In genomic region chr6:51471782-51472181, GRCm38 (mm10) we compare ENCODE assay signal across 8 mouse cellular contexts. TPM values are rescaled to one million over a fixed set of nuclear protein-coding genes. Genes with fewer than 3 reads are reported as not detected.
DNase-seq lines count a peak whose midpoint lies in the region; ATAC-seq lines count a peak whose summit lies in the region.
"Had no signal": no experiment of that assay in that cellular context is flagged by ENCODE, and none has a peak within 500 bp of the region (broad histone marks: within the 10 kb centered on the region; RNA-seq: fewer than 3 reads in every experiment).

No protein-coding gene starts in this region.

- peaks cover 39% of the 10 kb centered on the region for H3K36me3 ChIP-seq in lung, embryonic 15.5 days
- peaks cover 41% of the 10 kb centered on the region for H3K36me3 ChIP-seq in embryonic facial prominence, embryonic 13.5 days
- H3K36me3 ChIP-seq in intestine, embryonic 16.5 days (ENCODE audit: control insufficient read depth, insufficient read depth, low read length) = peaks cover 5% of the 10 kb centered on the region; the same call in 1 of the 2 replicates
- peaks cover 22% of the 10 kb centered on the region for H3K36me3 ChIP-seq in neural tube, embryonic 15.5 days

- no peak for ATAC-seq in lung, embryonic 15.5 days (ENCODE audit: borderline replicate concordance, extremely low read depth, low FRiP score, low TSS enrichment)
- no peak for ATAC-seq in embryonic facial prominence, embryonic 13.5 days (ENCODE audit: insufficient number of reproducible peaks, insufficient read depth, low FRiP score, low TSS enrichment, low read depth)
- ATAC-seq in intestine, embryonic 16.5 days = no peak
- ATAC-seq in neural tube, embryonic 15.5 days (ENCODE audit: low FRiP score) = no peak
- no peak for ATAC-seq in frontal cortex, adult (ENCODE audit: low TSS enrichment)

- H3K4me1 ChIP-seq in lung, embryonic 15.5 days = peaks cover 20% of the 10 kb centered on the region
- peaks cover 19% of the 10 kb centered on the region for H3K4me1 ChIP-seq in embryonic facial prominence, embryonic 13.5 days
- H3K4me1 ChIP-seq in intestine, embryonic 16.5 days (ENCODE audit: control insufficient read depth, insufficient read depth, low read length) = peaks cover 13% of the 10 kb centered on the region
- H3K4me1 ChIP-seq in neural tube, embryonic 15.5 days = peaks cover 30% of the 10 kb centered on the region

- peak overlapping the region; percentile 65 for H3K4me2 ChIP-seq in lung, embryonic 15.5 days
- peak overlapping the region; percentile 66 for H3K4me2 ChIP-seq in embryonic facial prominence, embryonic 13.5 days
- H3K4me2 ChIP-seq in intestine, embryonic 16.5 days (ENCODE audit: low read depth, low read length) = peak overlapping the region; percentile 62
- H3K4me2 ChIP-seq in neural tube, embryonic 15.5 days = peak overlapping the region; percentile 60

- DNase-seq in lung, postnatal 25 days (ENCODE audit: low spot score) = no peak
- no peak for DNase-seq in right cerebral cortex, postnatal 4 days
- DNase-seq: cerebellum, postnatal 36 days had no signal

- no peak overlapping the region for H3K27ac ChIP-seq in lung, embryonic 15.5 days
- peak overlapping the region; percentile 44; the same call in 1 of the 2 replicates for H3K27ac ChIP-seq in embryonic facial prominence, embryonic 13.5 days
- no peak overlapping the region for H3K27ac ChIP-seq in intestine, embryonic 16.5 days (ENCODE audit: low read length)
- H3K27ac ChIP-seq in neural tube, embryonic 15.5 days (replicated peaks) = peak overlapping the region; percentile 56; the same call in 1 of the 2 replicates

- H3K4me3 ChIP-seq in lung, embryonic 15.5 days = peak overlapping the region; percentile 76
- peak overlapping the region; percentile 98 for H3K4me3 ChIP-seq in embryonic facial prominence, embryonic 13.5 days
- peak overlapping the region; percentile 44 for H3K4me3 ChIP-seq in intestine, embryonic 16.5 days (ENCODE audit: low read length)
- peak overlapping the region; percentile 97 for H3K4me3 ChIP-seq in neural tube, embryonic 15.5 days (replicated peaks)

- no peaks in the 10 kb centered on the region for H3K27me3 ChIP-seq in lung, embryonic 15.5 days
- H3K27me3 ChIP-seq in embryonic facial prominence, embryonic 13.5 days = no peaks in the 10 kb centered on the region
- H3K27me3 ChIP-seq in intestine, embryonic 16.5 days (replicated peaks; ENCODE audit: control insufficient read depth, insufficient read depth, low read length) = no peaks in the 10 kb centered on the region
- no peaks in the 10 kb centered on the region for H3K27me3 ChIP-seq in neural tube, embryonic 15.5 days (replicated peaks)

- no peaks in the 10 kb centered on the region for H3K9me3 ChIP-seq in lung, embryonic 15.5 days
- H3K9me3 ChIP-seq in embryonic facial prominence, embryonic 13.5 days = no peaks in the 10 kb centered on the region
- no peaks in the 10 kb centered on the region for H3K9me3 ChIP-seq in intestine, embryonic 16.5 days (ENCODE audit: control insufficient read depth, low read length)
- H3K9me3 ChIP-seq in neural tube, embryonic 15.5 days (replicated peaks) = no peaks in the 10 kb centered on the region

- peak overlapping the region; percentile 43 for H3K9ac ChIP-seq in lung, embryonic 15.5 days
- H3K9ac ChIP-seq in embryonic facial prominence, embryonic 13.5 days = peak overlapping the region; percentile 100
- H3K9ac ChIP-seq in intestine, embryonic 16.5 days (ENCODE audit: low read depth, low read length) = peak overlapping the region; percentile 65
- H3K9ac ChIP-seq in neural tube, embryonic 15.5 days (replicated peaks) = peak overlapping the region; percentile 45

- 4% methylated on average over 3 of the region's 3 CpGs for WGBS in lung, embryonic 15.5 days
- WGBS in embryonic facial prominence, embryonic 13.5 days = 8% methylated on average over 3 of the region's 3 CpGs
- 10% methylated on average over 3 of the region's 3 CpGs for WGBS in intestine, embryonic 16.5 days
- WGBS in neural tube, embryonic 15.5 days = 15% methylated on average over 3 of the region's 3 CpGs

RNA-seq across cellular contexts. Expression of gene Cbx3, which starts 1.6 kb away (rescaled TPM):
- polyA plus RNA-seq in lung, embryonic 15.5 days (2015; fragmentation: Nextera tagmentation; extraction: Ambion mirVana) = 501 and 507 TPM in 2 replicates
- 550 and 557 TPM in 2 replicates for polyA plus RNA-seq in embryonic facial prominence, embryonic 13.5 days (2015; fragmentation: Nextera tagmentation; extraction: Ambion mirVana)
- 266 and 290 TPM in 2 replicates for polyA plus RNA-seq in intestine, embryonic 16.5 days (2015; fragmentation: Nextera tagmentation; extraction: Ambion mirVana)
- 310 and 354 TPM in 2 replicates for polyA plus RNA-seq in neural tube, embryonic 15.5 days (2015; fragmentation: Nextera tagmentation; extraction: Ambion mirVana)

RNA-seq across cellular contexts. Expression of gene Hnrnpa2b1, which starts 2.1 kb away (rescaled TPM):
- polyA plus RNA-seq in lung, embryonic 15.5 days (2015; fragmentation: Nextera tagmentation; extraction: Ambion mirVana) = 1,895 and 2,008 TPM in 2 replicates
- 2,111 and 2,317 TPM in 2 replicates for polyA plus RNA-seq in embryonic facial prominence, embryonic 13.5 days (2015; fragmentation: Nextera tagmentation; extraction: Ambion mirVana)
- polyA plus RNA-seq in intestine, embryonic 16.5 days (2015; fragmentation: Nextera tagmentation; extraction: Ambion mirVana) = 1,302 and 1,450 TPM in 2 replicates
- 1,222 and 1,408 TPM in 2 replicates for polyA plus RNA-seq in neural tube, embryonic 15.5 days (2015; fragmentation: Nextera tagmentation; extraction: Ambion mirVana)

RNA-seq across cellular contexts. Expression of gene Nfe2l3, which starts 39.3 kb away (rescaled TPM):
- 2.4 and 3.4 TPM in 2 replicates for polyA plus RNA-seq in lung, embryonic 15.5 days (2015; fragmentation: Nextera tagmentation; extraction: Ambion mirVana)
- polyA plus RNA-seq in embryonic facial prominence, embryonic 13.5 days (2015; fragmentation: Nextera tagmentation; extraction: Ambion mirVana) = 2.0 and 3.6 TPM in 2 replicates
- polyA plus RNA-seq in intestine, embryonic 16.5 days (2015; fragmentation: Nextera tagmentation; extraction: Ambion mirVana) = 0.95 and 1.2 TPM in 2 replicates
- polyA plus RNA-seq in neural tube, embryonic 15.5 days (2015; fragmentation: Nextera tagmentation; extraction: Ambion mirVana) = 4.2 and 5.9 TPM in 2 replicates

RNA-seq across cellular contexts. Expression of gene Snx10, which starts 51.9 kb away (rescaled TPM):
- 13.4 TPM in 2 replicates for polyA plus RNA-seq in lung, embryonic 15.5 days (2015; fragmentation: Nextera tagmentation; extraction: Ambion mirVana)
- 13.0 and 14.2 TPM in 2 replicates for polyA plus RNA-seq in embryonic facial prominence, embryonic 13.5 days (2015; fragmentation: Nextera tagmentation; extraction: Ambion mirVana)
- 11.3 and 12.1 TPM in 2 replicates for polyA plus RNA-seq in intestine, embryonic 16.5 days (2015; fragmentation: Nextera tagmentation; extraction: Ambion mirVana)
- 55.6 and 63.4 TPM in 2 replicates for polyA plus RNA-seq in neural tube, embryonic 15.5 days (2015; fragmentation: Nextera tagmentation; extraction: Ambion mirVana)

Comparison
In these comparisons a context has a peak if more than half of its experiments do, and no peak if none do; other contexts are left out.
1. H3K27ac ChIP-seq: peak in embryonic facial prominence, embryonic 13.5 days (single experiment) and neural tube, embryonic 15.5 days (single experiment); none in lung, embryonic 15.5 days (single experiment) and intestine, embryonic 16.5 days (single experiment).
2. H3K4me3 ChIP-seq: peak in every context shown above with its lines; median percentile 98 in embryonic facial prominence, embryonic 13.5 days; 97 in neural tube, embryonic 15.5 days; 76 in lung, embryonic 15.5 days; 44 in intestine, embryonic 16.5 days.
3. H3K9ac ChIP-seq: peak in every context shown above with its lines; median percentile 100 in embryonic facial prominence, embryonic 13.5 days; 65 in intestine, embryonic 16.5 days; 45 in neural tube, embryonic 15.5 days; 43 in lung, embryonic 15.5 days.
4. Peak in every context shown above with its lines, with median percentiles within 50 percentile points of each other: H3K4me2 ChIP-seq.